ENCODE assay signal across 16 mouse cellular contexts in the genomic region with DNA sequence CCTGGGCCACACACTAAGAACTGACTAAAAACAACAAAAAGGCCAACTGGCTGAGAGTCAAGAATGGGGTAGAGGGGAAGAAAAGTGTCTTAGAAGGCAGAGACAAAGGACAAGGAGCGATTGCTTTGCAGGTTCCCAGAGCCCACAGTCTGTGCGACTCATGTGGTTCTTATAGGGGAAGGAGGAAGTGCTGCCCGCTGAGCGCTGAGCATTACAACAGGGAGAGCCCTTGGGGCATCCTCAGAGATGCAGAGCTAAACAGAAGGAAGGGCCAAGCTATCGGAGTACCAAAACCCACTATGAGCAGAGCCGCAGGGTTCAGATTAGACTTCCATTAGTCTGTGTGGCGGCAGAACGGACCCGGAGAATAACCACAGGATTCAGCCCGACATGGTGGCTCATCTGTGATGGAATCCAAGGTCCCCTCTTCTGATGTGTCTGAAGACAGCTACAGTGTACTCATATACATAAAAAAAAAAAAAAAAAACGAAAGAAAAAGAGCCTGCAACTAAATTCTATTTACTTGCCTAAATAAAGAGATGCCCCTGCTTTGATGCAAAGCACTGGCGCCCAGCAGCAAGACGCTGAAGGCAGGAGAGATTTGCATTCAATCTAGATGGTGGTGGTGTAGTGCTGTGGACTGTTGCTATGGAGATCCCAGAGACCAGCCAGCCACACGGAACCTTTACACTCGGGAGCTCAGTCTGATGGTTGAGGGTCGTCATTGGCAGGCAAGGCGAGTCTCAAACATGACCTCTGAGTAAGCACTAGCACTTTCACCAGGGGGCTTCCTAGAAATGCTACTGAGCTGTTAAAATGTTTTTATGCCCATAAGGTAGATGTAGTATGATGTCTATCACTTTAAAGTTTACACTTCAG. TPM values are rescaled to one million over a fixed set of nuclear protein-coding genes. Genes with fewer than 3 reads are reported as not detected.
A peak's percentile ranks its signal among the peaks of the same experiment; 100 is the strongest.
DNase-seq lines count a peak whose midpoint lies in the region; ATAC-seq and TF ChIP-seq lines count a peak whose summit lies in the region.
"Had no signal": no experiment of that assay in that cellular context is flagged by ENCODE, and none has a peak within 500 bp of the region (broad histone marks: within the 10 kb centered on the region; RNA-seq: fewer than 3 reads in every experiment).

No protein-coding gene starts in this region.

- DNase-seq in cerebellum, postnatal 14 days, result peak; percentile 12 to 22
- no peak for DNase-seq in cerebellum, postnatal 36 days
- no peak for DNase-seq in ES-E14 (ENCODE audit: low read depth, low spot score)
- peak; percentile 31 for DNase-seq in forebrain, postnatal 0 days
- peak; percentile 75 for DNase-seq in midbrain, embryonic 14.5 days
- DNase-seq in left cerebral cortex, adult 8-10 months (ENCODE audit: low spot score in 2 of 2), result no peak
- DNase-seq in kidney, postnatal 14 days, result no peak
- no peak for DNase-seq in adipocyte (ENCODE audit: low spot score)
- DNase-seq: kidney, adult 18-20 months; thymus, postnatal 14 days had no signal

- in situ Hi-C loops in ES-E14 (cut with MboI; ENCODE audit: low sequenced_read_pairs in 2 of 2, unreplicated experiment in 2 of 2), result no loop called here

- H3K36me3 ChIP-seq in ES-E14 (ENCODE audit: control insufficient read depth, insufficient read depth, low read length, poor library complexity, severe bottlenecking), result no peaks in the 10 kb centered on the region
- H3K36me3 ChIP-seq in forebrain, postnatal 0 days (ENCODE audit: insufficient read depth), result no peaks in the 10 kb centered on the region
- no peaks in the 10 kb centered on the region for H3K36me3 ChIP-seq in midbrain, embryonic 14.5 days (ENCODE audit: control insufficient read depth, insufficient read depth, low read length)
- H3K36me3 ChIP-seq: embryonic facial prominence, embryonic 13.5 days; liver, embryonic 12.5 days had no signal

- peaks cover 0 to 2% of the 10 kb centered on the region in 2 experiments; a peak in 1 of 4 replicates for H3K4me1 ChIP-seq in ES-E14 (ENCODE audit: control insufficient read depth in 2 of 2, insufficient read depth in 2 of 2, low read length in 2 of 2, poor library complexity in 1 of 2)
- H3K4me1 ChIP-seq in forebrain, postnatal 0 days (ENCODE audit: insufficient read depth), result no peaks in the 10 kb centered on the region
- H3K4me1 ChIP-seq in midbrain, embryonic 14.5 days (ENCODE audit: control insufficient read depth, insufficient read depth, low read length), result peaks cover 14% of the 10 kb centered on the region; the same call in 1 of the 2 replicates
- H3K4me1 ChIP-seq: embryonic facial prominence, embryonic 13.5 days; liver, embryonic 12.5 days had no signal

- H3K27ac ChIP-seq in ES-E14 (ENCODE audit: insufficient read depth, low read depth, low read length, poor library complexity, severe bottlenecking), result peak overlapping the region; percentile 82
- peak overlapping the region; percentile 10; the same call in 1 of the 2 replicates for H3K27ac ChIP-seq in forebrain, postnatal 0 days (ENCODE audit: low read depth, low read length)
- peak overlapping the region; percentile 86 for H3K27ac ChIP-seq in midbrain, embryonic 14.5 days (replicated peaks; ENCODE audit: low read depth, low read length)
- H3K27ac ChIP-seq: embryonic facial prominence, embryonic 13.5 days; liver, embryonic 12.5 days had no signal

- ATAC-seq in forebrain, postnatal 0 days, result peak; percentile 91
- ATAC-seq in midbrain, embryonic 14.5 days (ENCODE audit: low FRiP score, low TSS enrichment), result peak; percentile 85
- ATAC-seq: liver, embryonic 12.5 days had no signal

- H3K4me3 ChIP-seq in ES-E14 (ENCODE audit: insufficient read depth in 1 of 2, low read depth in 1 of 2, low read length in 2 of 2, poor library complexity in 1 of 2, severe bottlenecking in 1 of 2), result 0 out of 4 replicates have a peak overlapping the region, but pooled peaks of 1 of the 2 experiments have one; percentile 11
- H3K4me3 ChIP-seq in forebrain, postnatal 0 days (ENCODE audit: low read depth, low read length), result no peak overlapping the region
- no peak overlapping the region for H3K4me3 ChIP-seq in midbrain, embryonic 14.5 days (replicated peaks; ENCODE audit: low read depth, low read length)
- H3K4me3 ChIP-seq: embryonic facial prominence, embryonic 13.5 days; liver, embryonic 12.5 days had no signal

- H3K4me2 ChIP-seq in forebrain, postnatal 0 days (ENCODE audit: low read depth), result 0 out of 2 replicates have a peak overlapping the region, but pooled peaks have one; percentile 3
- H3K4me2 ChIP-seq in midbrain, embryonic 14.5 days (ENCODE audit: low read length), result peak overlapping the region; percentile 37
- H3K4me2 ChIP-seq: embryonic facial prominence, embryonic 13.5 days; liver, embryonic 12.5 days had no signal

- no peaks in the 10 kb centered on the region for H3K9me3 ChIP-seq in ES-E14 (ENCODE audit: control insufficient read depth, insufficient read depth, low read depth, low read length)
- H3K9me3 ChIP-seq in forebrain, postnatal 0 days (ENCODE audit: low read length), result no peaks in the 10 kb centered on the region
- H3K9me3 ChIP-seq in midbrain, embryonic 14.5 days (ENCODE audit: control insufficient read depth, low read length), result no peaks in the 10 kb centered on the region
- H3K9me3 ChIP-seq: embryonic facial prominence, embryonic 13.5 days; liver, embryonic 12.5 days had no signal

- TF ChIP-seq CTCF in forebrain, postnatal 0 days (IDR thresholded peaks at IDR 0.05; ENCODE audit: low read depth), result no peak

- 27% methylated on average over 17 of the region's 17 CpGs for WGBS in forebrain, postnatal 0 days
- 24% methylated on average over 17 of the region's 17 CpGs for WGBS in midbrain, embryonic 14.5 days

- no peaks in the 10 kb centered on the region for H3K27me3 ChIP-seq in forebrain, postnatal 0 days (ENCODE audit: insufficient read depth, low read length)
- H3K27me3 ChIP-seq in midbrain, embryonic 14.5 days (ENCODE audit: control insufficient read depth, insufficient read depth, low read length), result no peaks in the 10 kb centered on the region
- H3K27me3 ChIP-seq: embryonic facial prominence, embryonic 13.5 days had no signal

- no peak overlapping the region for H3K9ac ChIP-seq in ES-E14 (ENCODE audit: insufficient read depth, low read depth, low read length, poor library complexity, severe bottlenecking)
- H3K9ac ChIP-seq in forebrain, postnatal 0 days, result no peak overlapping the region
- no peak overlapping the region for H3K9ac ChIP-seq in midbrain, embryonic 14.5 days (replicated peaks; ENCODE audit: low read length)
- H3K9ac ChIP-seq: embryonic facial prominence, embryonic 13.5 days; liver, embryonic 12.5 days had no signal

TF ChIP-seq in ES-E14, 5 proteins besides CTCF, POLR2A, EP300 and RAD21:
- no peak for TF ChIP-seq CHD2 (IDR thresholded peaks at IDR 0.05; ENCODE audit: low read depth, low read length)
- TF ChIP-seq ZNF384 (IDR thresholded peaks at IDR 0.05; ENCODE audit: low read depth, low read length), result peak; percentile 22; the same call in 1 of the 2 replicates
- no peak for TF ChIP-seq HCFC1 (IDR thresholded peaks at IDR 0.05; ENCODE audit: borderline replicate concordance, insufficient read depth, low read length)
- no peak for TF ChIP-seq MAFK (IDR thresholded peaks at IDR 0.05; ENCODE audit: insufficient read depth, low read depth, low read length)
- TF ChIP-seq ZC3H11A (IDR thresholded peaks at IDR 0.05; ENCODE audit: borderline replicate concordance, low read depth, low read length), result no peak

RNA-seq across cellular contexts. Expression of a gene that starts 3.9 kb away (rescaled TPM):
- not detected in 2 replicates for total RNA-seq in ES-E14 (2012; rRNA removed)
- total RNA-seq in forebrain, postnatal 0 days (2014; rRNA removed), result not detected in 2 replicates
- not detected in 2 replicates for polyA plus RNA-seq in forebrain, postnatal 0 days (2015; fragmentation: Nextera tagmentation; extraction: Ambion mirVana)
- polyA plus RNA-seq in midbrain, embryonic 14.5 days (2014; fragmentation: Nextera tagmentation; extraction: Ambion mirVana), result not detected in 2 replicates
- total RNA-seq in left cerebral cortex, adult 8-10 months (2022), result not detected
- total RNA-seq: gastrocnemius, adult 8-10 months; layer of hippocampus, postnatal 25 days had no signal
- polyA plus RNA-seq: embryonic facial prominence, embryonic 13.5 days; heart, embryonic 16.5 days; liver, embryonic 12.5 days; neural tube, embryonic 11.5 days had no signal

RNA-seq across cellular contexts. Expression of a gene that starts 36.9 kb away (rescaled TPM):
- total RNA-seq in ES-E14 (2012; rRNA removed), result 3.3 and 4.5 TPM in 2 replicates
- total RNA-seq in forebrain, postnatal 0 days (2014; rRNA removed), result 0.08 and 0.24 TPM in 2 replicates
- 0.31 and 0.44 TPM in 2 replicates for polyA plus RNA-seq in forebrain, postnatal 0 days (2015; fragmentation: Nextera tagmentation; extraction: Ambion mirVana)
- polyA plus RNA-seq in midbrain, embryonic 14.5 days (2014; fragmentation: Nextera tagmentation; extraction: Ambion mirVana), result 0.43 and 0.49 TPM in 2 replicates
- total RNA-seq in left cerebral cortex, adult 8-10 months (2022), result 1 to 10 TPM in 1 of 4 experiments, under 1 TPM in 3; 0.53 to 1.1 (median 0.83) TPM
- polyA plus RNA-seq: heart, embryonic 16.5 days; liver, embryonic 12.5 days; neural tube, embryonic 11.5 days had no signal

RNA-seq across cellular contexts. Expression of a gene that starts 58.8 kb away (rescaled TPM):
- total RNA-seq in ES-E14 (2012; rRNA removed), result 9.8 and 13.4 TPM in 2 replicates
- 22.5 and 33.1 TPM in 2 replicates for total RNA-seq in forebrain, postnatal 0 days (2014; rRNA removed)
- 15.4 and 23.6 TPM in 2 replicates for polyA plus RNA-seq in forebrain, postnatal 0 days (2015; fragmentation: Nextera tagmentation; extraction: Ambion mirVana)
- polyA plus RNA-seq in midbrain, embryonic 14.5 days (2014; fragmentation: Nextera tagmentation; extraction: Ambion mirVana), result 15.2 and 17.4 TPM in 2 replicates
- total RNA-seq in left cerebral cortex, adult 8-10 months (2022), result 10 to 100 TPM; 38.8 to 42.6 (median 42.1) TPM

Comparison
In these comparisons a context has a peak if more than half of its experiments do, and no peak if none do; other contexts are left out.
1. DNase-seq: peak in cerebellum, postnatal 14 days (2 of 2), forebrain, postnatal 0 days (single experiment) and midbrain, embryonic 14.5 days (single experiment); none in cerebellum, postnatal 36 days (0 of 2), ES-E14 (single experiment), left cerebral cortex, adult 8-10 months (0 of 2), kidney, postnatal 14 days (single experiment) and adipocyte (single experiment).
2. H3K27ac ChIP-seq: peak in every context shown above with its lines; median percentile 86 in midbrain, embryonic 14.5 days; 82 in ES-E14; 10 in forebrain, postnatal 0 days.